Mouse (Mus musculus): Measurements from ENCODE around the gene Pax5. TPM values are rescaled to one million over a fixed set of nuclear protein-coding genes. Genes with fewer than 3 reads are reported as not detected.

Pax5 gene
- polyA plus RNA-seq, 1 experiment, result not detected

DNA sequence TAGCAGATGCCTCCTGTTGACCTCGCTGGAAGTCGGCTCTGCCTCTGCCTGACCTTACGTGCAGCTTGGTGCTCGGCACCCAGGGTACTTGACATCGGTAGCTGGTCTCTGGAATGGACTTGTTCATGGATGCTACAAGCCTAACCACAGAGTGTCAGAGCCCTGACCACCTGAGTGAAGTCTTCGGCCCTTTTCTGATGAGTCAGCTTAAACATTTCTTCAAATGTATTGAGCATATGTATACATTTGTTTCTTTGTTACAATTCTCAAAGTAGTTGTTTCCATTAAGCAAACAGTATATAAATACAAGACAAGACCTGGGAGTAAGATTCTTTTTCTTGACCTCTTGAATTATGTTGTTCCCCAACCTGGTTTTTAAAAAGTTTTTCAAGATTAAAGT is 24.7 kb downstream of the Pax5 start:
- TF ChIP-seq CTCF (IDR thresholded peaks at IDR 0.05; ENCODE audit: borderline replicate concordance, insufficient read depth, low read length) (no peak), POLR2A (IDR thresholded peaks at IDR 0.05; ENCODE audit: low read depth, low read length) (no peak)
- Histone ChIP-seq H3K4me1 (ENCODE audit: control insufficient read depth, insufficient read depth, low read length) (no peaks in the 10 kb centered on the region), H3K27ac (ENCODE audit: insufficient read depth, low read length) (no peak overlapping the region), H3K4me3 (ENCODE audit: insufficient read depth, low read length) (no peak overlapping the region)

DNA sequence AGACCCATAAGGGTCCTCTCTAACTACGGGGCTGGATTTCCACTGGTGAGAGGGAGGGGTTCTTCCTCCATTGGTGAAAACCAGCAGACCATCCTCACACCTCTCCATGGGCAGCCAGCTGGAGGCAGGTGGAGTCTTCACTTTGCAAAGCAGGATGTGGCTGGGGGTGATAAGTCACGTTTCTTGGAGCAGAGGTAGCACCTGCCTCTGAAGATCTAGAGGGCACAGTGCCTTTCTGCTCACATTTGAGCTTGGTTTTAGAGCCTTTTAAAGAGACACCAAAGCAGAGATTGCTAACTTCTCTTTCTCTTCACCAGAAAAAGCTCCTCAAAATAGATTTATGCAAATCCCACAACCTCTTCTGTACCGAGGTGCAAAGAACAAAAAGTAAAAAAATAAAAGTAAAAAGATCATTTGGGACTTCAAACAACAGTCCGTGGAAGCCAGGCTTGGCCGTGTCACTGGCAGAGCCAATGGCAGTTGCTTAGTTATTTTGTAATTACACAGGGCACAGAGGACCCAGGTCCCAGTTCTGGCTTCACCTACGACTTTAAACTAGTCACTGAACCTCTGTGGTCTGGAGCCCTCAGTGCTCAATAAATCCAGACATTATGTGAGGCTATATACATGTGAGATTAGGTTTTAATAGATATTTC is 29.9 kb downstream of the Pax5 start:
- TF ChIP-seq CTCF (IDR thresholded peaks at IDR 0.05; ENCODE audit: borderline replicate concordance, insufficient read depth, low read length), result no peak
- no peak for TF ChIP-seq POLR2A (IDR thresholded peaks at IDR 0.05; ENCODE audit: low read depth, low read length)
- H3K4me1 ChIP-seq (ENCODE audit: control insufficient read depth, insufficient read depth, low read length), result no peaks in the 10 kb centered on the region
- no peak overlapping the region for H3K4me3 ChIP-seq (ENCODE audit: insufficient read depth, low read length)
- no peak overlapping the region for H3K27ac ChIP-seq (ENCODE audit: insufficient read depth, low read length)

- TF ChIP-seq CTCF (IDR thresholded peaks at IDR 0.05; ENCODE audit: borderline replicate concordance, insufficient read depth, low read length), result no peak
- no peak for TF ChIP-seq POLR2A (IDR thresholded peaks at IDR 0.05; ENCODE audit: low read depth, low read length)
- Histone ChIP-seq H3K4me3 (ENCODE audit: insufficient read depth, low read length) (no peak overlapping the region), H3K27ac (ENCODE audit: insufficient read depth, low read length) (no peak overlapping the region), H3K4me1 (ENCODE audit: control insufficient read depth, insufficient read depth, low read length) (no peaks in the 10 kb centered on the region)
Measured at GRCm38 (mm10) chr4:44678641-44679040, 31.6 kb downstream of the Pax5 start.

GRCm38 (mm10) chr4:44678026-44678425 is 32.3 kb downstream of the Pax5 start:
- no peaks in the 10 kb centered on the region for H3K4me1 ChIP-seq (ENCODE audit: control insufficient read depth, insufficient read depth, low read length)
- TF ChIP-seq POLR2A (IDR thresholded peaks at IDR 0.05; ENCODE audit: low read depth, low read length) (no peak), CTCF (IDR thresholded peaks at IDR 0.05; ENCODE audit: borderline replicate concordance, insufficient read depth, low read length) (no peak)
- no peak overlapping the region for H3K4me3 ChIP-seq (ENCODE audit: insufficient read depth, low read length)
- no peak overlapping the region for H3K27ac ChIP-seq (ENCODE audit: insufficient read depth, low read length)

GRCm38 (mm10) chr4:44674973-44675372 is 35.3 kb downstream of the Pax5 start:
- Histone ChIP-seq H3K4me3 (ENCODE audit: insufficient read depth, low read length) (no peak overlapping the region), H3K4me1 (ENCODE audit: control insufficient read depth, insufficient read depth, low read length) (no peaks in the 10 kb centered on the region), H3K27ac (ENCODE audit: insufficient read depth, low read length) (no peak overlapping the region)
- TF ChIP-seq CTCF (IDR thresholded peaks at IDR 0.05; ENCODE audit: borderline replicate concordance, insufficient read depth, low read length), result no peak
- TF ChIP-seq POLR2A (IDR thresholded peaks at IDR 0.05; ENCODE audit: low read depth, low read length), result no peak

DNA sequence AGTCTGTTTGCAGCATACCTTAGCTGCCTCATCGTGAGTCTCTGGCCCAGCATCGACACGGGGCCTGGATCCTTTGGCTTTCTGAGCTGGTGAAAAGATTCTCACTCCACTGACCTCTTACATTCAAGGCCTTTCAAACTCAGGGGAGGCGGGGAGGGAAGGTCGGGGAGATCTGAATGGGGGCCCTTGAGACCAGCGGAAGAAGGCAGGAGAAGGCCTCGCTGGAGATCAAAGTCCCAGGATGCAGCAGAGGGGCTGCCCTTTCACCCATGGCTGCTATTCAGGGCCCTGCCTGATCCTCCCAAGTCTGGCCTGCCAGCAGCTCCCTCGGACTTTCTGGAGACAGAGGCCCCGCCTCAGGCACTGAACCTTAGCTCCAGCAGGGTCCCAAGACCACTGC is 36.6 kb downstream of the Pax5 start:
- TF ChIP-seq POLR2A (IDR thresholded peaks at IDR 0.05; ENCODE audit: low read depth, low read length) (no peak), CTCF (IDR thresholded peaks at IDR 0.05; ENCODE audit: borderline replicate concordance, insufficient read depth, low read length) (no peak)

DNA sequence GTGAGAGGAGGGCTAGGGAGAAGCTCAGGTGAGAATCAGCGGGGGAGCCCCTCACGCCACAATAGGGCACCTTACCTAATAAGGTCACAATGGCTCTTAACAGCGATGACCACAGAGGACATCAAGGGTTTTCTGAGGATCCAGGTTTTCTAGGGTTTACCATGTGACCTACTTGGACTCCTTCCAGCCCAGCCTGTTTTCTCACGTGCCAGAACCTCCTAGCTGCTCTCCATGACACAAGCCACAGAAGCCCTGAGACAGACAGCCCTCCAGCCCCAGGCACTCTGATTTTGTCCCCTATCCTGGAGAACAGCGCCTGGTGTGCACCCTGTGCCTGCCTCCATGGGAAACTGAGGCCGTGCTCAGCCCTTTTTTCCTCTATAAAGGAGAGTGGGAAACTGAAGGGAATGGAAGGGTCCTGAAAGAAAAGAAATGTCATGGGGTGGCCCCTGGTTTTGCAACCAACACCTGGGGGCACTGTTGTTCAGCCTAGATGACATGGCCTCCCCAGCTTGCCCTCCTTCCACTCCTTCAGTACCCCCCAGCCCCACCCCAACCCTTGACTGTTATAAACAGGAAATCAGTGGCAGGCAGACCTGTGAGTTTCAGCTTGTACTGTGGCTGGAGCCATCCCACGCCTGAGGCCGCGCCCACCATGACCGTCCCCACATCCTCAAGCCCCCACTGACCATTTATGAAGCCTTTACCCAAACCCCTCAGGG is 37.9 kb downstream of the Pax5 start:
- TF ChIP-seq POLR2A (IDR thresholded peaks at IDR 0.05; ENCODE audit: low read depth, low read length) (no peak), CTCF (IDR thresholded peaks at IDR 0.05; ENCODE audit: borderline replicate concordance, insufficient read depth, low read length) (no peak)
- no peak overlapping the region for H3K27ac ChIP-seq (ENCODE audit: insufficient read depth, low read length)

More for the DNA sequence above, 36.6 kb downstream of the Pax5 start:
- Histone ChIP-seq H3K4me3 (ENCODE audit: insufficient read depth, low read length) (no peak overlapping the region), H3K4me1 (ENCODE audit: control insufficient read depth, insufficient read depth, low read length) (no peaks in the 10 kb centered on the region), H3K27ac (ENCODE audit: insufficient read depth, low read length) (no peak overlapping the region)

GRCm38 (mm10) chr4:44671486-44671885 is 38.8 kb downstream of the Pax5 start:
- Histone ChIP-seq H3K27ac (ENCODE audit: insufficient read depth, low read length) (no peak overlapping the region), H3K4me1 (ENCODE audit: control insufficient read depth, insufficient read depth, low read length) (no peaks in the 10 kb centered on the region)
- TF ChIP-seq POLR2A (IDR thresholded peaks at IDR 0.05; ENCODE audit: low read depth, low read length) (no peak), CTCF (IDR thresholded peaks at IDR 0.05; ENCODE audit: borderline replicate concordance, insufficient read depth, low read length) (no peak)

More for the DNA sequence above, 37.9 kb downstream of the Pax5 start:
- Histone ChIP-seq H3K4me1 (ENCODE audit: control insufficient read depth, insufficient read depth, low read length) (no peaks in the 10 kb centered on the region), H3K4me3 (ENCODE audit: insufficient read depth, low read length) (no peak overlapping the region)

DNA sequence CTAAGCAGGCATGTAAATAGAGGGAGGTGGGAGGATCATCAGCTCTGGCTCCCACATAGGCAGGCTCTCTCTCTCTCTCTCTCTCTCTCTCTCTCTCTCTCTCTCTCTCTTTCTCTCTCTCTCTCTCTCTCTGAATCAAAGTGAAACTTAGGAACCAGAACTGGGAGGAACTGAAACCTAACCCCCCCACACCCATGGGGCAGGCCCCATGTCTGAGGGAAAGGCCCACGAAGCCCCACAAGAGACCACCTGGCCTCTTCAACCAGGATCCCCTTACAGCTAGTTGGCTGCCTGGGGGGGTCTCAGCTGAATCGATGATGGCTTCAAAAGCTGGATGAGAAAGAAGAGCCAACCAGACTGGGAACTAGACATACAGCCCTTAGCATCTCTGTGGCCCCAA is 39.3 kb downstream of the Pax5 start:
- no peak overlapping the region for H3K4me3 ChIP-seq (ENCODE audit: insufficient read depth, low read length)
- H3K27ac ChIP-seq (ENCODE audit: insufficient read depth, low read length), result no peak overlapping the region
- TF ChIP-seq CTCF (IDR thresholded peaks at IDR 0.05; ENCODE audit: borderline replicate concordance, insufficient read depth, low read length) (no peak), POLR2A (IDR thresholded peaks at IDR 0.05; ENCODE audit: low read depth, low read length) (no peak)
- H3K4me1 ChIP-seq (ENCODE audit: control insufficient read depth, insufficient read depth, low read length), result no peaks in the 10 kb centered on the region

More at GRCm38 (mm10) chr4:44671486-44671885, 38.8 kb downstream of the Pax5 start:
- no peak overlapping the region for H3K4me3 ChIP-seq (ENCODE audit: insufficient read depth, low read length)

DNA sequence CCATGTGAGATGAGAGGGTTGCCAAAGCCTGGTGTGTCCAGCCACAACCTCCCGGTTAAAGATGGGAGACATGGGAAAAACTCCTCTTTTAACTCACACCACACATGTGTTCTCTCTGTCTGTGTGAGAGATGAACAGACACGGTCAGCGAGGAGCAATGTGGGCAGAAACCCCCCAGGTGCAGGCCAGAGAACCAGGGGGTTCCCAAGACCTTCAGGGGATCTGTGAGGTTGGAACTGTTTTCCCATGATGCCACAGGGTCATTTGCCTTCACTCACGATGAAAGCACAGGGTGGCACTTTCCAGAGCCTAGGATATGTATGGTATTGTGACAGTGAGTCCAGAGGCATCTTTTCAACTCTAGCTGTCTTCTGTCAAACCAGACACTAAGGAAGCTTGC is 39.9 kb downstream of the Pax5 start:
- no peaks in the 10 kb centered on the region for H3K4me1 ChIP-seq (ENCODE audit: control insufficient read depth, insufficient read depth, low read length)
- H3K27ac ChIP-seq (ENCODE audit: insufficient read depth, low read length), result no peak overlapping the region
- no peak for TF ChIP-seq POLR2A (IDR thresholded peaks at IDR 0.05; ENCODE audit: low read depth, low read length)
- TF ChIP-seq CTCF (IDR thresholded peaks at IDR 0.05; ENCODE audit: borderline replicate concordance, insufficient read depth, low read length), result no peak
- no peak overlapping the region for H3K4me3 ChIP-seq (ENCODE audit: insufficient read depth, low read length)

Data from embryonic fibroblast, embryonic 13.5 days (primary cell).